Mouse (Mus musculus) intestine, embryonic 16.5 days (tissue): ENCODE data around the gene Narf. TPM values are rescaled to one million over a fixed set of nuclear protein-coding genes. Genes with fewer than 3 reads are reported as not detected.

Experiments
- ATAC-seq: fragments of 200-750 bp; cut with Nextera tagmentation; 2 replicates; pipeline ENCODE4 v1.8.0; 2017; ENCODE audit warnings: moderate TSS enrichment, moderate library complexity
- H3K27ac ChIP-seq: fragments of 300-500 bp; sonication (generic); 2 replicates; pipeline ENCODE4 v1.5.1; 2014; ENCODE audit warnings: mild to moderate bottlenecking, low read length
- H3K27me3 ChIP-seq: fragments of 300-500 bp; sonication (generic); replicated peaks from 2 replicates; pipeline ENCODE4 v1.6.1; 2014; ENCODE audit warnings: low read length, control low read depth, mixed read lengths; ENCODE audit not compliant: control insufficient read depth, insufficient read depth
- H3K36me3 ChIP-seq: fragments of 300-500 bp; sonication (generic); 2 replicates; pipeline ENCODE4 v1.6.1; 2014; ENCODE audit warnings: low read length, control low read depth; ENCODE audit not compliant: control insufficient read depth, insufficient read depth
- H3K4me1 ChIP-seq: fragments of 300-500 bp; sonication (generic); 2 replicates; pipeline ENCODE4 v1.6.1; 2014; ENCODE audit warnings: low read length, control low read depth, mixed read lengths; ENCODE audit not compliant: control insufficient read depth, insufficient read depth
- H3K4me2 ChIP-seq: fragments of 300-500 bp; sonication (generic); 2 replicates; pipeline ENCODE4 v1.6.1; 2014; ENCODE audit warnings: low read depth, low read length, control low read depth
- H3K4me3 ChIP-seq: fragments of 300-500 bp; sonication (generic); 2 replicates; pipeline ENCODE4 v1.5.1; 2014; ENCODE audit warnings: mild to moderate bottlenecking, low read length
- H3K9ac ChIP-seq: fragments of 300-500 bp; sonication (generic); 2 replicates; pipeline ENCODE4 v1.6.1; 2014; ENCODE audit warnings: low read depth, low read length
- H3K9me3 ChIP-seq: fragments of 300-500 bp; sonication (generic); 2 replicates; pipeline ENCODE4 v1.6.1; 2016; ENCODE audit warnings: low read length, control low read depth; ENCODE audit not compliant: control insufficient read depth
- WGBS: fragments of 180-500 bp; shearing (Covaris S2); extraction: QIAGEN DNeasy Blood & Tissue Kit; methylation state at CpG from one replicate; pipeline ENCODE4 v1.1.7; 2014; 5-methylcytosine and 5-hydroxymethylcytosine counted together
- polyA plus RNA-seq: library from polyadenylated mRNA; unstranded; fragments of >200 nt; fragmentation: Nextera tagmentation; extraction: Ambion mirVana; gene quantifications from 2 replicates; pipeline ENCODE4 v1.2.1, GENCODE M21; 2015

Gene Narf
- polyA plus RNA-seq, 1 experiment from 2014 or later: 52.6 TPM

DNA sequence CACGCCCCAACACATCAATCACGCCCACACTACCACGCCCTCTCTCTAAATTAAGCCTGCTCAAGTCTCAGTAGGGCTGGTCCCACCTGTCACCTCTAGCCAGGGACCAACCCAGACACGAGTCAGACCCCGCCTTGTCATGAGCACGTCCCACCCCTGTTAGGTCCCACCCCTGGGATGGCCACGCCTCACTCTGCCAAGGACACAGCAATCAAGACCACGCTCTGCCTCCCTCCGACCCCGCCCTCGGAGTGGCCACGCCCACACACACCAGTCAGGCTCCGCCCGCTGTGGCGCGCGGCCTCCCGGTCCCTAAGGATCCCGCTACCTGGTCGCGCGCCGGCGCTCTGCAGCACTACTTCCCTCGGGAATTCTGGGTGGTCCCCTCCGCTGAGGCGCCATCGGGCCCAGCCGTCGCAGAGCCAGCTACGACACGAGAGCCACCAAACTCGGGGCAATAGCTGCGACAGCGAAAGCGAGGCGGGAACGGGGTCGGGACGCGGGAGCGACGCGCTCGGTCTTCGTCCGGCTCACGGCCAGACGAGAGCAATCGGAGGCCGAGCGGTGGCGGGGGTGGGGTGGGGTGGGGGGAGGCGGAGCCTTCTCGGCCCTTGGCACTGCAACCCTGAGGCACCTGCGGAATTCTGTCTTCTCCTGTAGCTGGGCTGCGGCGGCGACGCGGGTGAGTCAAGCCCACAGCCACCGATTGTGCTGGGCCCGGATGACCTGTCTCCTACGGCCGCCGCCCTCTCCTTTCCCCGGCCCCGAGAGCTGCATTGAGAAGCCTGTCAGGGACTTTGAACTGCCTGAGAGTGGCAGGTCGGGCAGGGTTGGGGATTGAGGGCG is 32.7 kb upstream of the Narf start, which contains the start of the genes Hexdc and Ogfod3:
Gene Hexdc (plus strand): TSS at position 273 of the 846 bp plus-strand sequence.
Gene Ogfod3 (minus strand): TSS at position 551 of the 846 bp plus-strand sequence.
- peaks cover 10% of the 10 kb centered on the region; the same call in 1 of the 2 replicates for H3K4me1 ChIP-seq
- H3K9me3 ChIP-seq: no peaks in the 10 kb centered on the region
- ATAC-seq: peak; percentile 99
- peak within 1 kb of the TSS; percentile 64 for H3K4me2 ChIP-seq
- under 1% methylated on average over 69 of the region's 70 CpGs for WGBS
- no peaks in the 10 kb centered on the region for H3K27me3 ChIP-seq
- peak within 1 kb of the TSS; percentile 90 for H3K27ac ChIP-seq
- no peaks in the 10 kb centered on the region for H3K36me3 ChIP-seq
- H3K9ac ChIP-seq: peak within 1 kb of the TSS; percentile 85
- H3K4me3 ChIP-seq: peak within 1 kb of the TSS; percentile 81

DNA sequence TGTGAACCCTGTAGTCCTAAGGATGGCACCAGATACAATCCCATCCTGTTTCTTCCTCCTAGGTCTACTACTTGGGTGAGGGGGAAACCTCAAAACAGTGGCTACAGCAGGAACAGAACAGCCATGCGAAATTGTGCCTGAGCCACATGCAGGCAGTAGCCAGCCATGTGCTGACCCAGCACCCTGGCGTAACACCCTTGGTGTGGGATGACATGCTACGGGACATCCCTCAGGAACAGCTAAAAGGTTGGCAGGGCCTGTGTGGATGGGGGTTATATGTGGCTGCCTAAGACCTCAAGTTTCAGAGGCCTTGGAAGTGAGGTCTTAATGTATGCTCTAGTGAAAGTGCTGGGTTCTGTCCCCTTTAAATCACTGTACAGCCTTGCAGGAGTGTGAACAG is 20.2 kb upstream of the Narf start:
- Histone ChIP-seq H3K27ac (no peak overlapping the region), H3K9ac (no peak overlapping the region), H3K36me3 (peaks cover 9% of the 10 kb centered on the region; the same call in 1 of the 2 replicates), H3K4me1 (no peaks in the 10 kb centered on the region), H3K4me2 (no peak overlapping the region), H3K27me3 (no peaks in the 10 kb centered on the region), H3K9me3 (no peaks in the 10 kb centered on the region), H3K4me3 (no peak overlapping the region)
- WGBS: 93% methylated on average over 3 of the region's 3 CpGs
- ATAC-seq: no peak

DNA sequence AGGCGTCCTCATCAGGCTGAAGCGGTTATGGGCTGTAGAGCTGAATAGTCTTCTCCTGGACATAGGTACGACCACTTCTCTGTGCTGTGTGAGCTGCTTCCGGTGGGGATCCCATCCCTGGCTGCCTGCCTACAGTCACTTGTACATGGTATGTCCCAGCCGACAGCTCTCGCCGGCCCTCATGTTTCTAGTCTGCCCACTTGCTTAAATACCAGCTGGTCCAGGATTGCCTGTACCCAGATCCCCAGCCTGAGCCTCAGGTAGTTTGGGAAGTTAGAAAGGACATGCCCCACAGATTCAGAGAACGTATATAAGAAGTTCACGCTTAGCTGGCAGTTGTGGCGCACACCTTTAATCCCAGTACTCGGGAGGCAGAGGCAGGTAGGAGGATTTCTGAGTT is 17.3 kb upstream of the Narf start:
- ATAC-seq: no peak
- Histone ChIP-seq H3K4me2 (no peak overlapping the region), H3K27me3 (no peaks in the 10 kb centered on the region), H3K9ac (no peak overlapping the region), H3K4me1 (no peaks in the 10 kb centered on the region), H3K4me3 (no peak overlapping the region), H3K36me3 (peaks cover 32% of the 10 kb centered on the region), H3K9me3 (no peaks in the 10 kb centered on the region), H3K27ac (no peak overlapping the region)
- 89% methylated on average over 11 of the region's 11 CpGs for WGBS

DNA sequence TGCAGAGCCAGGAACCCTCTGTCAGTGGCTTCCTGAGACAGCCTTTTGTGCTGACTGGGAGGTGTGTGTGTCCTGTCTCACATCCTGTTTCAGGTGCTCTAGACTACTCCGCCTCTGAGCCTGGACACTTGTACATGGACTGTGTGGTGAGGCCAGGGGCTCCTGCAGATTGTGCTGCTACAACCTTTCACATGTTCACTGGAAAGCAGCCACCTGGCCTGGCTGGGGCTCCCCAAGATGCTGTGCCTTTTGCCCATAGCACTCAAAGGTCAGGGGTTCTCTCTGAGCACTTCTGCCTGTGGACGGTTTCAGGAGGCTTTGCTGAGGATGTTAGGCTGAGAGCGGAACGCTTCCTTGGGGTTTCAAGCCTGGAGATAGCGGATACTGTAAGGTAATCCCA is 16.3 kb upstream of the Narf start:
- H3K27me3 ChIP-seq: no peaks in the 10 kb centered on the region
- no peaks in the 10 kb centered on the region for H3K4me1 ChIP-seq
- H3K9ac ChIP-seq: no peak overlapping the region
- no peak overlapping the region for H3K4me3 ChIP-seq
- H3K27ac ChIP-seq: no peak overlapping the region
- H3K4me2 ChIP-seq: no peak overlapping the region
- ATAC-seq: no peak
- H3K36me3 ChIP-seq: peaks cover 35% of the 10 kb centered on the region
- WGBS: 91% methylated on average over 5 of the region's 5 CpGs
- no peaks in the 10 kb centered on the region for H3K9me3 ChIP-seq

DNA sequence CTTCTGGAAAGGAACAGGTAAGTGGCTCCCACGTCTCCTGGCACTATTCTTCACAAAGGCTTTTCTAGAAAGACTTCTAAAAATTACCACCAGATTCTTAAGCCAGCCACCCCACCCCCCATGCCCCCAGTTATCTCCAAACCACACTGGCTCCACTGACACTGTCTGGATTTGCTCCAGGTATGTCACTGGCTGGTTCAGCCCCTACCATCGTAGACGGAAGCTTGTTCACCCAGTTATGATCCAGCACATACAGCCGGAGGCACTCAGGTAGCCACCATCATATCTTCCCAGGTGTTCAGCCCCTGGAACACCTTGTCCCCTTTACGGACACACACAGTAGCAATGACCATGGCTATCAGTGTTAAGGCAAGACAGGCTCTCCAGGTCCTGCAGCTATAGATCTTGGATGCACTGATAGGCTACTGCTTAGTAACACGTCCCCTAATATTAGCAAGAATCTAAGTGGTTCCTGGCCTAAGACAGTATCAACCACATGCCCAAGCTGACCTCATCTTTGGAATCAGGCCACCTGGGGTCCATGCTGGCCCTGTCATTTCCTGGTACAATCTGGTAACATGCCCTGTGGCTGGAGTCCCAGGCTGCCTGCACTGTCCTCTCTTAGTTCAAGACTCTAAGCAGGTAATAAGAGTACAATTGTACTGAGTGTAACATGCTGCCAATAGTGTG is 15.6 kb upstream of the Narf start:
- Histone ChIP-seq H3K27me3 (no peaks in the 10 kb centered on the region), H3K36me3 (peaks cover 35% of the 10 kb centered on the region), H3K9ac (no peak overlapping the region), H3K4me2 (no peak overlapping the region), H3K9me3 (no peaks in the 10 kb centered on the region), H3K4me1 (0 out of 2 replicates have a peak, but pooled peaks cover 3% of the 10 kb centered on the region), H3K27ac (no peak overlapping the region), H3K4me3 (no peak overlapping the region)
- 89% methylated on average over 6 of the region's 6 CpGs for WGBS
- no peak for ATAC-seq

DNA sequence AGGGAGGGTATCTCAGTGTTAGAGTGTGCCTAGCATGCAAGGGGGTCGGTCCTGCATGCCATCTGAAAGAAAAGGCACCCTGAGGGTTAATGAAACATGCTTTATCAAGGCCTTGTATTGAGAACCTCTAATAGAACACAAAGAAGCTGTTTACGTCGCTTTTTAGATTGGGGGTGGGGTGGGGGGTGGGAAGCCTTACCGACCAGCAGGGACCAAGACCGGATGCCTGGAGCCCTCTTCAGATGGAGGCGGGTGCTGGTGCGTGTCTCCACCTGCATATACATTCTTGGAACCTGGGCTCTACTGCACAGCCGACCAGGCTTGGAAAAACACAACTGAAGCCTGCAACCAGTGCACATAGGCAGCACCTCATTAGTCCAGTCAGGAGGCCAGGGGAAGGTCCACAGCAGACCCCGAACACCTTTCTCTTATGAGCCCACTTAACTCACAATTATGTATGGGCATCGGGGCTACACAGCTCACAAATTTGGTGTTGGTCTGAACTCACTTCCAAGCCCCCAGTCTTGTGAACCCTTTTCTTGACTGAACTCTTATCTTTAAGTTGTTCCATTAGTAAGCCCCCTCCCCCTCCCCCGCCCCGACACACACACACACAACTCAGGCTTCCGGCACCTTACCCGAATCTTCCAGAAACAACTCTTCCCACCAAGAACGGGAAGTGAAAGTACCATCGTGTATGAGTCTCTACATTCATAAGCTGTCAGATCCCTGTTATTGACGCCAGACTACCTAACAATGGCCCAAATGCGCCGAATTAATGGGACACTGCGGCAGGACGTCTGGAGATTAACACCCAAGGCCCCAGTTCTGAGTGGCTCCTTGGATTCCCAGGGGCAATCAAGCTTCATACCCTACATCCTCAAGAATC is 8.7 kb upstream of the Narf start:
- no peaks in the 10 kb centered on the region for H3K9me3 ChIP-seq
- ATAC-seq: no peak; the same call in 1 of the 2 replicates
- H3K27ac ChIP-seq: peak overlapping the region; percentile 61
- peaks cover 13% of the 10 kb centered on the region for H3K4me1 ChIP-seq
- H3K36me3 ChIP-seq: peaks cover 14% of the 10 kb centered on the region
- H3K4me2 ChIP-seq: peak overlapping the region; percentile 75
- peak overlapping the region; percentile 65 for H3K4me3 ChIP-seq
- WGBS: 20% methylated on average over 21 of the region's 21 CpGs
- H3K27me3 ChIP-seq: no peaks in the 10 kb centered on the region
- H3K9ac ChIP-seq: peak overlapping the region; percentile 72

DNA sequence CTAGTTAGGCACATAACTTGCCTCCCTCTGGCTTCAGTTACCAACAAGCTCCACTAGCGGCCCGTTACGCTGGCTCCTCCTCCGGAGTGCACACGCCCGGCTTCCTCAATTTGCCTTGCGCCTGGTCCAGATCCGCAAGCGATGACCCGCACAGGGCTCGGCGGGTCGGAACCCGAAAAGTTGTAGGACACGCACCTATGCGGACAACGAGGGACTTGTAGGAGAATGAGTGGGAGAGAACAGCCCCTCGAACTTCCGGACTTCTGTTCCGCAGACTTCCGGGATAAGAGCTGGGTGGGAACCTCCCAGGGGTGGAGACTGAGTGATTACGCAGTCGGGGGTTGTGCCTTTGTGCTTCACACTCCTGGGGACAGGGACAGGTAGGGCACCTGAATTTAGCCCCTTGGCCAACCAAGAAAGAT is 8.0 kb upstream of the Narf start, which contains the start of gene Cybc1:
Gene Cybc1 (minus strand): TSS at position 305 of the 422 bp plus-strand sequence.
- Histone ChIP-seq H3K27ac (peak within 1 kb of the TSS; percentile 61), H3K27me3 (no peaks in the 10 kb centered on the region), H3K4me3 (peak within 1 kb of the TSS; percentile 65), H3K9me3 (no peaks in the 10 kb centered on the region), H3K4me2 (peak within 1 kb of the TSS; percentile 75), H3K9ac (peak within 1 kb of the TSS; percentile 72), H3K36me3 (peaks cover 8% of the 10 kb centered on the region), H3K4me1 (peaks cover 13% of the 10 kb centered on the region)
- peak; percentile 91 for ATAC-seq
- under 1% methylated on average over 23 of the region's 23 CpGs for WGBS

DNA sequence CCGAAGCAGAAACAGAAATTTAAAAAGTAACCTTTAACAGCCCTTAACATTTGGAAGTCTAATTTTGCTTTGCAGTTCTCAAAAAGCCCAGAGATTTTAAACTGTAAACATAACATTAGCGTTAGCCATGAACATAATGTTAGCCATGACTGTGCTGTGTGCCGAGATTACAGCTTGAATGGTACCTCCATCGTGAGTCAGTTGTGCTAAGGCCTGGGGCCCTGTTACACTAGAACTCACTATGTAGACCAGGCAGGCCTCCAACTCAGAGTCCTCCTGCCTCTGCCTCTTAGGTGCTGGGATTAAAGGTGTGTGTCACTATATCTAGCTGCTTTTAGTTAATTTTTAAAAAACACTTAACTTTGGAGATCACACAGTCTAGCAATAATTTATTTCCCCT is 5.9 kb upstream of the Narf start:
- WGBS: 71% methylated on average over 4 of the region's 4 CpGs
- no peak overlapping the region for H3K4me2 ChIP-seq
- H3K9me3 ChIP-seq: no peaks in the 10 kb centered on the region
- no peaks in the 10 kb centered on the region for H3K36me3 ChIP-seq
- no peaks in the 10 kb centered on the region for H3K27me3 ChIP-seq
- no peak overlapping the region for H3K4me3 ChIP-seq
- H3K9ac ChIP-seq: no peak overlapping the region
- peaks cover 19% of the 10 kb centered on the region for H3K4me1 ChIP-seq
- no peak overlapping the region; the same call in 1 of the 2 replicates for H3K27ac ChIP-seq
- ATAC-seq: no peak
